Mouse (Mus musculus): ENCODE measurements around the gene Slc24a3.

The Slc24a3 gene

DNA sequence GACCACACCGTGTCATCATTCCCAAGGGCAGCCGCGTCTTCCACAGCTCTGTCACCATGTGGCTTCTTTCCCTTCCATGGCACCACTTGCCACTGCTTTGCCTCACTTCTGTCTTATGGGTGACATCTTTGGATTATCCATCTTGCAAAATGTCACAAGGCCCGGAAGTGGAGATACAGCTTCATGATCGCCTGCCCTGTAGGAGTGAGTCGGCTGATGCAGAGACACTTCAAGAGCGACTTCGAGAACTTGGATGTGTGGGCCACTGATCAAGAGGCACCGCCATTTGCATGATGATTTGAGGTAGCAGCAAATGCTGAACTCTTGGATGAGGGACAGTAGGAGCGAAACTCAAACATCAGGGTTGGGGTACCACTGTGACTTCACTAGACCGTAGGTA lies 46.0 kb downstream of the Slc24a3 start:
- no peak for DNase-seq

DNA sequence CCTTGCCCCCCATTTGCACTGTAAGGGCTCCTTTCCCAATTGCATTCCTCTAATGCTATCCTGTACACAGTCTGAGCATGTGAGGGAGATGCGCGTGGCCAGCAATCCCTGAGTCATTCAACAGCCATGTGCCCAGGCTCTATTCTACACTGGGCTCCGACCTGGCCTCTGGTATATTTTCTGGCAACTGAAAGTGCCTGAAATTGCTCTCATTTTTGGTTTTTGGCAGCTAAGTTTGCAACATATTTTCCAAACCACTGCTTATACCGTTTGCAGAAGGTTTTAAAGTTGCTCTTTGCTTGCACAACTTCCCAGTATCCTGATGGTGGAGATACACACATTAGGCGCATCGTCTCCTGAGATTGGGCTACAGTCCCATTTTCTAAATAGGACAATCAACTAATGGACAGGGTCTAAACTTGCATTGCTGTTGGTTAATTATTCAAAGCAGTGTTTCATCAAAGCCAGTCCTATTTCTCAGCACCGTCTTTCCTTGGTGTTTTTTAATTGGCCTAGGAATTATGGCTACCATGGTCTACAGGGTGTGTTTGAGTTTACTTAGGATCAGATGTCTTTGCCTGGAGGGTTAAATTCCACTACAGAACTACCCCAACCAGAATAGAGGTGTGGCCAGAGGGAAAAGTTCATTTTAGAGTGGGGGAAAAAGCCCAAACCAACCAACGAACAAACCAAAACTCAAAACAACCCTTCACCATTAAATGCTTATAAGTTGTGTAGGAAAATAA lies 46.7 kb downstream of the Slc24a3 start:
- no peak for DNase-seq

DNA sequence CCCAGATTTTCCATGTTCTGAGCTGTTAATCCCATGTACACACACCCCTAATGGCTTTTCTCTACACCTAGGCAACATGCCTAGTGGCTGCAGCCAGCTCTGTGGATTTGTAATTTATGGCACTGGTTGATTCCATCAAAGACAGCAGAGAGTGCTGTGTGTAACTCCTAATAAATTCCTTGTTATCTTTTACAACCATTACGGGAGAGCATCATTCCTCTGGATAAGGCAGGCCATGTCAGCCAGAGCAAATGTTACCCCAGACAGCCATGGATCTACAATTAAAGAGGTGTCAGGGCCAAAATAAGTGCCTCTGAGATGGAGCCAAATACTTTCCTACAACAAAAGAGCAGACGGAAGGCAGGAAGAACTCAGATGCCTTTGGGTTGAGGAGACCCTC lies 49.0 kb downstream of the Slc24a3 start:
- no peak for DNase-seq

DNA sequence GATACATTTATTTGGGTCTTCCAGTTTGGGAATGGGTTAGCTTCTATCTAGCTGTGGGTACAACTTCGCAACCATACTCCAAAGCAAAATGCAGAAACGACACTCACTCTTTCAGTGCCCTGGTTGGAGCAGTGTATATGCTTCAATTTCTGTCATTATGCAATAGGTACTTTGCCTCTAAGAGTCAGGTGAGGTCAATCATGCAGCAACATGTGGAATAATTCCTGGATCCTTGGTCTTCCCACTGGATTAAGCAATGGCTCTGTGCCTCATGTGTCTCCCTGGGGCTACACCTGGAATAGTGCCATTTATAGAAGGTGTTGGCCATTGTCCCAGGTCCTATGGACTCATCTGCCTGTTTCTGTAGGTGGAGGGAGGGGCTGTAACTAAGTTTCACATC lies 49.9 kb downstream of the Slc24a3 start:
- no peak for DNase-seq

DNA sequence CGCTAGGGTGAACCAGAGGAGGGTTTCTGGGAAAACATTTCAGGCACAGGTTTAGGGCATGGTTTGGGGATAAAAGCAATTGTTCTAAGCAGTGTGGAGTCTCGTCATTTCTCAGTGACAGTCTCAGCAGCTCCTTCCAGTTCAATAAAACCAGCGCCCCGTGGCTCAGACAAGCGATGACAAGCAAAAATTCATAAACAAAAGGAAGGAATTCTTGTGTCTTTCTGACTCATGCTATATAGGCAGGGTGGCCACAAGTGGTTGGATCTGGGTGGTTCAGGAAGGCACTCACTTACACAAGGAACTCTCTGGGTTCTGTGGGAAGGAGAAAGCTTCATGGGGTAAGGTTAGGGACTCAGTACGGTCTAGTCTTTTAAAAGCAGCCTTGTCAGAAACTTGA lies 51.7 kb downstream of the Slc24a3 start:
- DNase-seq = no peak

DNA sequence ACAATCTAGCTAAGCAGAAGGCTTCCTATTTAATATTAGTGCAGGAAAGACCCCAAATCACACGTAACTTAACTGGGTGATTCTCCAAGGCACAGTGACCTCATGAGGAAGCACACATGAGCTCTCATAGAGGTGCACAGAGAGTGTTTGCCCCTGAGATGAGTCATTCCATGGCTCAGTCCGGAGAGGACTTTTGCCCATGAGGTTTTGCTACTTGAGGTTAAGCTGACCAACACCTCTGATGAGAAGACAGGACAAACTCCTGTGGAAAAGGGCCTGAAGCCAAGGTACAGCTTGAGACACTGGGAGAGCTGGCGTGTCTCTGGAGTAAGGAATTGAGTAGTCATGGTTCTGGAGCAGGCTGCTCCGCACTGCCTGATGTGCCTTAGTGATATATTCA lies 56.1 kb downstream of the Slc24a3 start:
- DNase-seq = no peak

DNA sequence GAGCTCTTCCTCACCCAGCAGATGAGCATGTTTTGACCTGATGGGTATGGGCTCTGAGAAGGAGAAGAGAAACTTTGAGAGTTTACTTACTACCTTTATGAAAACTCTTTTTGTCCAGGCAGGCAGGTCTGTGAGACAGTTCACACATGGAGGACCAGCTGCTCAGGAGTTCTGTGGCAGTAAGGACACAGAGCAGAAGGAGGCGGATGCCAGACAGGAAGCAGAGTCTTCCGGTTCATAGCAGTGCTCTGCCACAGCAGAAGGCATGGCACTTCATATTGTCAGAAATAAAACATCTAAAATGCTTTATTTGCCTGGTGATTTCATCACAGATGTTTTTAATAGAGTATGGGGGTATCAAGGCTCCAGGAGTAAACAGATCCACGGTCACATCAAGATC lies 58.1 kb downstream of the Slc24a3 start:
- no peak for DNase-seq

DNA sequence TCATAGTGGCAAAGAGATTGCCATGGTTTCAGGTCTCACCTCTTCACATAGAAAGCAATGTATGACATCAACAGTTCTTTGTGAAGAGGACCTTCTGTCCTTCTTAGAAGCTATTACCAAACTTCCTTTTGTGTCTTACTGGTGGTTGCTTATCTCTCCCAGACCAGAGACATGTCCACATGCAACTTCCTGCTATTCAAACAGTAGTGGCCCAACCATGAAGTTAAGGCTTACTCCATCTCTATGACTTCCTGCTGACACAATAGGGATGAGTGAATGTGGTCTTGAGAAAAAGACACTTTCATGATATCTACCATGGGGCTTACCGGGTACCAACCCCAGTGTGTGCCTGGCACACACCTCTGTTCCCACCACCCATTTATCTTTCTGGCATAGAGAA lies 58.5 kb downstream of the Slc24a3 start:
- no peak for DNase-seq

DNA sequence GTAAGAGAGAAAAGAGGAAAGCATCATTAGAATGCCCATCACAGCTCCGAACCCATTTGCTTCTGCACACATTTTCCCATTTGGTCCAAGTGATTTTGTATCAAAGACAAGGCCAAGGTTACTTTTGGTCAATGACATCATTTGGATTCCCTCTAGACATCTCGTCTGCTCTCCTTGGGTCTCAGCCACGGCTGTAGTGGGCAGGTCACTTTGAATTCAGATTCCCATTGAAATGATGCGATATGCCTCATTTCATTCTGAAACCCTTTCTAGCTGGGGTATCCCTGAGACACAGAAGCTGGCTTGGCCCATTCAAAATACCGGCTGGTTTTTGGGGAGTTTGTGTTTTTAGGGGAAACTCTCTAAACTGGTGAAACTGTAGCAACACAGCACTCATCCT lies 59.8 kb downstream of the Slc24a3 start:
- no peak for DNase-seq

DNA sequence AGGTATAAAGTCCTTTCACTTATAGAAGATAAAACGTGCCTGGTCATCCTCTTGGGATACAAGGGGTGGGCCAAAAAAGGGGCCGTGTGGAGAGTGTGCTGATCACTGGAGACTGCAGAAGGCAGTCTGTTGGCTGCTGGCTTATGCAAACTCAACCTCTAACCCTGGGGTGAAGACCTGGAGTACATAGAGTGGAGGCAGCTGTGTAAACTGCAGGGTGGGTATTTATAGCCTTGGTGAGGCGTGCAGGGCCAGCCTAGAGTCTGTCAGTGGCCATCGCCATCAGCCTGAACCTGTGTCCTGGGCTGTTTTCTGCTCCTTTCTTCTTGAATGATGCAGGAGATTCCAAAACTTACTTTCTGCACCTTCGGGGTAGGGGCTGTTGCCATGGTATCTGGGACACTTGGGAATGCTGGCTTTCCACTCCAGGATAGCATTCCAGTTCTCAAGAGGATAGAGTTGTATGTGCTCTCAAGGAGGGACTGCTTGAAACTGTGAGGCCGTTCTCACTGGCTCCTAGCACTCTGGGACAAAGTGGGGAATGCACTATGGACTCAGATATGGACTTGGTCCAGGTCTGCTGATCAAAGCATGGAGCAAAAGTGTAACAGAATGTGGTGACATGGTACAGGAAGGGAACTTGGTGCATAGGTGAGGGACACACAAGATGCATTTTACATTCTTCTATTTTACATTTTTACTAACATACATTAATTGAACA lies 65.4 kb downstream of the Slc24a3 start:
- peak; percentile 56 to 72 for DNase-seq

DNA sequence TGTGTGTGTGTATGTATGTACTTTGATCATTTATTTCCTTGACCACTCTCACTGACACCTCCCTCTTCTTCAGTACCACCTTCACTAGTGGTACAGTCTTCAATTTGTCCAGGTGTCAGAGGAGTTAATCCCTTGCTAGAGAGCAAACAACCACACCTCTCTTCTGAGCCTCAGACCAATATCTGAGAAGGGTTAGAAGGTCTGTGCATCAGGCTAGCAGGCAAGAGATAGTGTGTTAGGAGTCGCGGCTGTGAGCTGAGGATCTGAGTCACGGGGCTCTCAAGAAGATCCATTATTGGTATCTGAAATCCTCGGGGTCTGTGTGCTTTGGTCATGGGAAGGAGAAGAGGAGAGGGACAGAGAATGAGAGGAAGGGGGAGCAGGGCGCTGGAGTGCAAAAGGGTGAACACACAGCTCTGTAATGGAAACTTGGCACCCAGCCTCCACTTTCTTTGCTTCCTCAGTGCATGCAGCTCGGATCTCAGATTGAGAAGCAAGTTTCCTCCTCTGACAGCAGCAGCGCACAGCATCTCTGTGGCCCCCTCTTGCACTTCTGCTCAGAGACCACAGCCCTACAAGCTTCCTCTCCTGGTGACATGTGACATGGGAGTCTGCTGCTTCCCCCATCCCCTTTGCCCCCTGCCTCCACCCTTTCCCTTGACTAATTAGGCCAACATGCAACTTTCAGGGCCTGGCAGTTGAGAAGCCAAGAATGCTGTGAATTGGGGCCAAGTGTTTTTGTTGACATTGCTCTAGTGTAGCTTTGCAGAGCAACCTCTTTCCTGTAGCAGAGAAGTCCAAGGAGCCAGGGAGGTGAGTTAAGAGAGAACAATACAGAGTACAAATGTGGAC lies 66.2 kb downstream of the Slc24a3 start:
- peak; percentile 71 to 75 for DNase-seq

DNA sequence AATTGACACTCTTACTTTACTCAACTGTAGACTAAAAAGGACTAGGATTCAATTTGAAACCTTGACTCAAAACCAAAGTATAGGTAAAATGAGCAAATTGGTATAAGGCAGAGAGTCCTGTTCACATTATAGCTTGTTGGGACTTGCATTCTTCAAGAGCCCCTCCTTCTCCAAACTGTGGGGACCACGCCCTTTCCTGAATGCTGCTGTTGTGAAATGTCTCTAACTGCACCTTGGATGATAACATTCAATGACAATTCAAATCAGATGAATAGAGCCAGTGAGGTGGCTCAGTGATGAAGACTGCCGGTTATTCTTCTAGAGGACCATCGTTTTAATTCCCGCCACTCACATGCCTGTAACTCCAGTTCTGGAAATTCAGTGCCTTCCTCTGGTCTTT lies 78.8 kb downstream of the Slc24a3 start:
- no peak for DNase-seq

DNA sequence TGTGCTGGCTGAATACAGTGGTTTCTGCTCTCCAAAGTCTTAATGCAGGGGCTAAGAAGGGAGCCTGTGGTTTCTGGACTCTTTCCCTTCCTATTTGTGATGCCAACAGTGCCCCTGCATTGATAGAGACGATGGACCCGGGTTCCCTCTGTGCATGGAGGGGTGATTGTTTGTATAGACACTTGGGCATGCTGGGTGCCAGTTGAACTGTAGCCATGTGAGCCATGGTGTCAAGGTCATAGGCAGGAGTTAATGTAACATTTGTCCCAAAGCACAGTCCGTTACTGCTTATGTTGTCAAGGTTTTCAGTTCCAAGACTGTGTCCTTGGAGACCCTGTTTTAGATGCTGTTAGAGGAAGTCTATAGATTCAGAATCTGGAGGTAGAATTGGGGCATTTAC lies 80.6 kb downstream of the Slc24a3 start:
- DNase-seq = no peak

DNA sequence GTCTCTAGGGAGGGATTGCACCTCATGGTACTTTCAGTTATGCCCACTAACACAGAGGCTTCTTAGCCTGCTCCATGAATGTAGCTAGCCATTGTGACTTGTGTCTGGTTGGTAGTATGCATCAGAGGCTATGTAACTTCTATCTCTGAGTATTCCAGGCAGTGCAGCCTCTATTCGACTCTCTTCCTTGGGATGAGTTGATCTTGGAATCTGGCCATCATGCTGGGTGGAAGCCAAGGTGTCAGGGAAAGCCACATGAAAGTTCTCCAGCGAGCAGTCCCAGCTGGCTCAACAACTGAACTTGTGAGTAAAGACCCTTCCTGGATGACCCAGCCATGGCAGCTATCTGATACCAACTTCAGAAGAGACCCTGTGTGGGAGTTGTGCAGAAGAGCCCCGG lies 89.8 kb downstream of the Slc24a3 start:
- peak; percentile 31 to 32 for DNase-seq

DNA sequence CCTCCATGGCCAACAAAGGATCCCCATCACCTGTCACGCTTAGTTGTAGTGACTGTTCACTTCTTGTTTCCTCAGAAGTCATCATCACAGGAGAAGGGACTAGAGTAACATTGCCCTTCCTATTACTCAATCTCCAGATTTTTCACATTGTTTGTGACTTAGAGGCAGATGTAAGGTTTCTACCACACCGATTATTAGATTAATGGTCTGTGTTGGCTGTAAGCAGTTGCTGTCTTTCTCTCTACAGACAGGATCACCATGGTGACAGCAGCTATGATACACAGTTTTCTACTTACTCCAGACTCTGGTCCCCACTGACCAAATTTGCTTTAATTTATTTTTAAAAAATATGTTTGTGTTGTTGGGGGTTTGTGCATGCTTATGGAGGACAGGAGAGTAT lies 90.3 kb downstream of the Slc24a3 start:
- DNase-seq = peak in 1 of 2 experiments; percentile 2

DNA sequence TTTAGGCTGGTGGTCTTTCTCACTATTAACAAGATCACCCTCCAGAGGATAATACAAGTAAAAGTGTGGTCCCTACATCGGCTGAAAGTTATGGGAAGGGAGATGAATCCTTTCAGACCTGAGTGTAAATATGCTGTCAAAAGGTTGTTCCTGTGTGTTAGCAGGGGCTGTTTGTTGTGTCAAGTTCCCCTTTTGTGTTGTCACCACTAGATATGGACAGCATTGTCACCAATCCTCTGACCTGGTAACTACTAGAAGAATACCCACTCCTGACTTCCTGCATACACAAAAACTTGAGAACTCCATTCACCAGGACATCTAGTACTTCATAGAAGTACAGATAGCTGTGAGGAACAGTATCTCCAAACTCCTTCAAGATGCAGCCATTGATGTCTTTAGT lies 93.0 kb downstream of the Slc24a3 start:
- no peak for DNase-seq

DNA sequence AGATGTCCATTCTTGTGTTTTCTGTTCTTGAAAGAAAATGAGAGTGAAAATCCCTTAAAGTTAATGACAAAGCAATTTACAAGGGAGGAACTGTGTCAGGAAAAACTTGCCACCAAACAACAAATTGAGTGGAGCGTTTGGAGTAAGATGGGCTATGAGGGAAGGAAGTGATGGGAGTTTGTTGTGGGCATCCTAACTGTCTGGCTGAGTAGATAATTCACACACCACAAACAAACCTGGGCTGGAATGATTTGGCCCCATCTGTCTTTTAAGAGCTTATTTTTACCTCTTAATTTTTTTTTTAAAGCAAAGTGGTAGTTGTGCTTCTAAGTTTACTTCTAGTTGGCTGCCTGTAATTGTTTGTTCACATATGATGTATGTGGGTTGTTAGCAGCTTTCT lies 94.6 kb downstream of the Slc24a3 start:
- DNase-seq = no peak

DNA sequence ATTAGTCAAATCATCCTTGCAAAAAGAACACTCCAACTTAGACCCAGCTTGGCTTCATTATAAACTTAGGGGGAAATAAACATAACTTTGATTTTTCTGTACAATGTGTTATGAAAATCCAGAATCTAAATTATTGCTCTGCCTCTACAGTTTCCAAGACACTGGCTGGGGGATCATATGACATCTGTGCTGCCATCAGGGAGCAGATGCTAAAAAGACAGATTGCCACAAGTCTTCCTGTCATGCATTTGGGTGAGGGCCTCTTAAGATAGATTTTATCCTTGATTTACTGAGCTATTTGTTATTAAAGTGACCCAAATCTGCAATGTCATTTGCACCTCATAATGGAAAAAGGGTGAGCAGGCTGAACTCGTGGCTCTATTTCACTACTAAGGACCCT lies 99.2 kb downstream of the Slc24a3 start:
- no peak for DNase-seq

DNA sequence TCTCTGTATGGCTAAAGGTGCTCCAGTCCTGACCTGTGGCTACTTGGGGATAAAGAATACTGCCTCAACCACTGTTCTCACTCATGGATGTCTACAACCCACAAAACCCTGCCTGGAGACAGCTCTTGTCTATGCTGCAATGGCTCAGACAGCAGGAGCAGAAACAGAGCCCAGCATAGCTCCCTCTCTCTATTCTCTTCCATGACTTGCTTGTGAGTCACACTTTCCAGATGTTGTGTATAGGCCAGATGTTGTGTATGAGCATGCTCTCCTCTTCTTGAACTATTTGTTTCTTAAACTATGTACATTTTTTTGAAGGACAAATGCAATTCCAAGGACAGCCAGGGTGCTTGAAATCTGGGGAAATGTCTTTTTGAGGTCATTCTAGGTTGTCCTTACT lies 101.4 kb downstream of the Slc24a3 start:
- no peak for DNase-seq

DNA sequence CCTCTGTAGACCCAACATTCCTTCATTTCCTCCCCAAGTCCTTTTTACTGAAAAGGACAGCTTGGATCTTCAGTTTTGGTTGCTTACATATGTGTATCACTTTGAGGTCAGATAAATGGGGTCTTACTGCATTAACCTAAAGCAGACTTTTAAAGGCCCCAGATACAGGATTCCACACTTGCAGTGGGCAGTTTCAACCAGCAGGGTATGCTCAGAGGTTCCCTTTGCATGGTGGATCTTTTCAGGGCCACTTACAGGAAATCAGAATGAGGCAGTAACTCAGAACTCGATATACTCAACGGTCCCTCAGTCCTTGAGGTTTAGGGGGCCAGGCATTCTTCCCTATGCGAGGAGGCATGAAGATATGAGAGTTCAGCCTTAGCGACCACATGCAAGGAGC lies 101.9 kb downstream of the Slc24a3 start:
- no peak for DNase-seq

DNA sequence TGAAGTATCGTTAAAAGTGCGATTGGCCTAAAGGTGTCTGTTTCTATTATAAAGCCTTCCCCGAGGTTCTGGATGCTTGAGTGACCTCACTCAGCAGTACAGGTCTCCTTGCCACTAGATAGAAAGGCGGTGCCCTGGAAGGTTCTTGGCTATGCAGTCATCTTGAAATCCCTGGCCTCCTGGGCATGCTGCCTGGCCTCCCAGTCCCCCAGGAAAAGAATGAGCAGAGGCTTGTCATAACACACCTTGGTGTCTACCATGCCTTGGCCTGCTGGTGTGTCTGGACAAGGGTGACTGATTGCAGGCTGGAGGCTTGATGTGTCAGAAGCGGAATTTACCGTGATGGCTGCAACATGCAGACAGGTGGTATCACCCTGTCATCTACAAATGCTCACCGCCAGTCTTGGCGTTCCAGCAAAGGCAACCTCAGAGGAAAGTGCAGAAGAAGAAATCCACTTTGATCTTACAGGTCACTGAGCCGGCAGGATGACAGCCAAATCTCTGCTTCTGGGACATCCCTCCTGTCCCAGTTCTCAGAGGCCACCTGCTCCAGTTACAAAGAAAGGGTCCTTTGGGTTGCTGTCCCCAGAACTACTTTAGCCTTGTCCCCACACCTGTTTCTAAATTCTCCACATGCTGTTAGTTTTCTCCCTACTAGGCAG lies 106.6 kb downstream of the Slc24a3 start:
- DNase-seq = no peak

DNA sequence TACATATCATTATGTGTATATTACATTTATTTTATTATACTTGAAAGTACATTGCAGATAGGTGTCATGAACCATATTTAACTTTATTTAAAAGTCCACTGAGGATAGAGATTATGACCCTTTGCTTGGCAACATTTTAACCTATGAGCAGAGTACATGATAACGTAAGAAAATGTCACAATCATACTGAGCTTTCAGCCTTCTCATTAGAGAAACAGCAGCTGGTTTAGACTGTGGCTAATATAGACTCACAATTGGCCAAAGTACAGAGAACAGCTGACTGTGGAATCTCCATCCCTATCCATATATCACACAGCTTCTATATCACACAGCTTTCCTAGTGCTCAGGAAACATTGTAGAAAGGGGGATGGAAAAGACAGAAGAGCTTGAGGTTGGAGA lies 111.8 kb downstream of the Slc24a3 start:
- DNase-seq = no peak

DNA sequence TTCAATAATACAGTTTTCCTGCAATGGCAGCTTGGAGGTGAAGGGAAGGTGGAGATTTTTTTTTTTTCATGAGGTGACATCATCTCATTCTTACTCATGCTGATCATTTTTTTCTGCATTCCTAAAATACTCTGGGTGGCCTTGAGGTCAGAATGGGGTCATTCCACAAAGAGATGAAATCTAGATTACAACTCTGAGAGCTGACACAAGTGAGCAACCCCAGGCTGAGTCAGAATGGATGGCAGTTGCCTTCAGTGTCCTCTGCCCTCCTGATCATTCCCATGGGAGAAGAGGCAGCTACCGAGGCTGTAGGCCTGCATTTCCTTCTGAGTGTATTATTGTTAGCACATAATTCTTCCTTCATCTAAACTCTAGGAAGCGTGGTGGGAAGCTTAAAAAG lies 116.2 kb downstream of the Slc24a3 start:
- peak in 1 of 2 experiments; percentile 3 for DNase-seq
